ENCODE assay signal across 40 mouse cellular contexts in the genomic region with DNA sequence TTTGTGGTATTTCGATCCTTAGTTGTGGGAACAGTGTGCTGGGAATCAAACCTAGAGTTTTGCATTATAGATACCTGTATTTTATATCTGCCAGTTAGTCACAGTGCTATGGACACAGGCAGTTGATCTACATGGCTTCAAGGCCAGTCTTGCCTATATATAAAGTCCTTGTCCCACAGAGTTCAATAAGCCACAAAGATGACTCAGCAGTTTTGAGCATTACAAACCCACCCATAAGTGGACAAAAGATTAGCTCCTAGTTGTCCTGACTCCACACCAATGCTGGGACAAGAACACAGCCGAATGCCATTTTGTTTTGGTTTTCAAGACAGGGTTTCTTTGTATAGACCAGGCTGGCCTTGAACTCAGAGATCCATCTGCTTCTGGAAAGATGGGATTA. TPM values are rescaled to one million over a fixed set of nuclear protein-coding genes. Genes with fewer than 3 reads are reported as not detected.
DNase-seq lines count a peak whose midpoint lies in the region; ATAC-seq and TF ChIP-seq lines count a peak whose summit lies in the region.
"Had no signal": no experiment of that assay in that cellular context is flagged by ENCODE, and none has a peak within 500 bp of the region (broad histone marks: within the 10 kb centered on the region; RNA-seq: fewer than 3 reads in every experiment).

No protein-coding gene starts in this region.

- no peak; the same call in 1 of the 2 replicates for TF ChIP-seq POLR2A in CH12.LX (IDR thresholded peaks at IDR 0.05; ENCODE audit: low read depth, low read length)

- H3K27ac ChIP-seq in CH12.LX (ENCODE audit: insufficient read depth, low read depth), result no peak overlapping the region
- H3K27ac ChIP-seq in heart, embryonic 12.5 days (ENCODE audit: poor library complexity, severe bottlenecking), result no peak overlapping the region
- H3K27ac ChIP-seq: embryonic facial prominence, embryonic 12.5 days; heart, adult 2 months; kidney, postnatal 0 days; limb, embryonic 10.5 days; limb, embryonic 15.5 days; midbrain, embryonic 13.5 days; neural tube, embryonic 15.5 days had no signal

- peaks cover 15 to 52% of the 10 kb centered on the region in 2 experiments for H3K4me1 ChIP-seq in CH12.LX (ENCODE audit: control insufficient read depth in 1 of 2, insufficient read depth in 2 of 2)
- peaks cover 10% of the 10 kb centered on the region for H3K4me1 ChIP-seq in heart, embryonic 12.5 days (replicated peaks)
- H3K4me1 ChIP-seq: embryonic facial prominence, embryonic 12.5 days had no signal

- 88% methylated on average over 2 of the region's 2 CpGs for WGBS in heart, embryonic 12.5 days

- H3K9ac ChIP-seq in CH12.LX (ENCODE audit: insufficient read depth, low read depth), result no peak overlapping the region
- no peak overlapping the region for H3K9ac ChIP-seq in heart, embryonic 12.5 days
- H3K9ac ChIP-seq: embryonic facial prominence, embryonic 12.5 days; heart, embryonic 15.5 days; limb, embryonic 15.5 days; midbrain, embryonic 13.5 days; neural tube, embryonic 15.5 days had no signal

- in situ Hi-C loops in CH12.LX (cut with MboI; ENCODE audit: low pct_ligation_motif_present, low pct_unique_long_range_greater_than_20kb, low sequenced_read_pairs), result no loop called here

- H3K9me3 ChIP-seq in CH12.LX (replicated peaks; ENCODE audit: low read length), result no peaks in the 10 kb centered on the region
- no peaks in the 10 kb centered on the region for H3K9me3 ChIP-seq in heart, embryonic 12.5 days (replicated peaks)
- H3K9me3 ChIP-seq: embryonic facial prominence, embryonic 12.5 days; heart, embryonic 15.5 days; limb, embryonic 10.5 days; limb, embryonic 15.5 days; megakaryocyte, embryonic 14.5 days; midbrain, embryonic 13.5 days; neural tube, embryonic 15.5 days had no signal

- no peak for TF ChIP-seq CTCF in CH12.LX (conservative IDR thresholded peaks at IDR 0.05 in 1 of 2, IDR thresholded peaks at IDR 0.05 in 1 of 2; ENCODE audit: low read depth in 2 of 2, low read length in 2 of 2)

- DNase-seq in CH12.LX (ENCODE audit: extremely low read depth), result no peak
- peak; percentile 26 for DNase-seq in ES-CJ7 (ENCODE audit: low read depth, low spot score)
- peak; percentile 43 for DNase-seq in ZHBTc4 (ENCODE audit: low read depth, low spot score)
- DNase-seq in naive thymus-derived CD4-positive, alpha-beta T cell, adult 2 months (ENCODE audit: low read depth), result peak; percentile 5
- DNase-seq in urinary bladder, postnatal 36 days (ENCODE audit: low spot score in 2 of 2), result no peak
- DNase-seq: adrenal gland, postnatal 14 days; cerebellum, adult 18-20 months; cerebellum, postnatal 10 days; heart, adult 2 months; kidney, adult 2 months; kidney, postnatal 4 days; lung, adult 18-20 months; lung, postnatal 4 days; retina, postnatal 1 day; right cerebral cortex, postnatal 14 days; thymus, postnatal 4 days had no signal

- H3K79me2 ChIP-seq in CH12.LX (replicated peaks; ENCODE audit: control insufficient read depth, extremely low read depth, insufficient read depth, poor library complexity, severe bottlenecking), result peaks cover 11% of the 10 kb centered on the region

- peaks cover 48 to 55% of the 10 kb centered on the region in 2 experiments for H3K36me3 ChIP-seq in CH12.LX (replicated peaks in 1 of 2; ENCODE audit: control insufficient read depth in 1 of 2, insufficient read depth in 1 of 2, low read length in 1 of 2)
- peaks cover 56% of the 10 kb centered on the region for H3K36me3 ChIP-seq in heart, embryonic 12.5 days

- no peak overlapping the region for H3K4me2 ChIP-seq in CH12.LX (ENCODE audit: insufficient read depth, low read depth, poor library complexity, severe bottlenecking)
- H3K4me2 ChIP-seq in heart, embryonic 12.5 days, result no peak overlapping the region
- H3K4me2 ChIP-seq: embryonic facial prominence, embryonic 12.5 days; heart, embryonic 15.5 days; limb, embryonic 15.5 days; midbrain, embryonic 13.5 days; neural tube, embryonic 15.5 days had no signal

- dilution Hi-C loops in CH12.LX (cut with MboI; ENCODE audit: extremely low pct_ligation_motif_present, extremely low pct_unique_long_range_greater_than_20kb, low sequenced_read_pairs), result no loop called here

- TF ChIP-seq EP300 in CH12.LX (IDR thresholded peaks at IDR 0.05; ENCODE audit: low read length), result no peak

- no peak for ATAC-seq in heart, embryonic 12.5 days (ENCODE audit: insufficient number of reproducible peaks, low FRiP score)
- ATAC-seq: forebrain, embryonic 16.5 days; hindbrain, embryonic 16.5 days; lung, postnatal 0 days; midbrain, embryonic 13.5 days had no signal

- no peak overlapping the region for H3K4me3 ChIP-seq in CH12.LX (replicated peaks in 1 of 3; ENCODE audit: low read depth in 2 of 3, low read length in 2 of 3, poor library complexity in 1 of 3)
- H3K4me3 ChIP-seq in heart, embryonic 12.5 days, result no peak overlapping the region
- H3K4me3 ChIP-seq: embryonic facial prominence, embryonic 12.5 days; heart, adult 2 months; heart, embryonic 15.5 days; limb, embryonic 10.5 days; limb, embryonic 15.5 days; megakaryocyte, embryonic 14.5 days; midbrain, embryonic 13.5 days; neural tube, embryonic 15.5 days had no signal

- peaks cover 2% of the 10 kb centered on the region for H3K27me3 ChIP-seq in CH12.LX (replicated peaks)
- no peaks in the 10 kb centered on the region for H3K27me3 ChIP-seq in heart, embryonic 12.5 days (replicated peaks)
- H3K27me3 ChIP-seq: embryonic facial prominence, embryonic 12.5 days; heart, embryonic 15.5 days; limb, embryonic 15.5 days; megakaryocyte, embryonic 14.5 days; midbrain, embryonic 13.5 days; neural tube, embryonic 15.5 days had no signal

- no peak for TF ChIP-seq RAD21 in CH12.LX (IDR thresholded peaks at IDR 0.05; ENCODE audit: low read depth, low read length)

TF ChIP-seq in CH12.LX, 34 proteins besides CTCF, POLR2A, EP300 and RAD21:
- TF ChIP-seq ZMIZ1 (IDR thresholded peaks at IDR 0.05; ENCODE audit: low read depth, low read length) (peak; percentile 29; the same call in 1 of the 2 replicates), MEF2A (IDR thresholded peaks at IDR 0.05; ENCODE audit: borderline replicate concordance, low read depth, low read length) (no peak), MXI1 (IDR thresholded peaks at IDR 0.05; ENCODE audit: low read depth, low read length) (no peak), HCFC1 (IDR thresholded peaks at IDR 0.05; ENCODE audit: low read depth, low read length) (no peak), JUN (IDR thresholded peaks at IDR 0.05; ENCODE audit: insufficient read depth, low read depth, low read length) (no peak), POLR2AphosphoS2 (IDR thresholded peaks at IDR 0.05; ENCODE audit: low read depth, low read length) (peak; percentile 67; the same call in 1 of the 2 replicates), ETS1 (conservative IDR thresholded peaks at IDR 0.05; ENCODE audit: low read depth, low read length) (no peak), TBP (conservative IDR thresholded peaks at IDR 0.05; ENCODE audit: low read depth, low read length) (no peak), MAFK (IDR thresholded peaks at IDR 0.05; ENCODE audit: insufficient replicate concordance, low read length) (peak; percentile 95), CHD1 (IDR thresholded peaks at IDR 0.05; ENCODE audit: low read depth, low read length) (no peak), RCOR1 (conservative IDR thresholded peaks at IDR 0.05; ENCODE audit: low read depth, low read length) (no peak), E2F4 (IDR thresholded peaks at IDR 0.05; ENCODE audit: insufficient replicate concordance, low read depth, low read length) (no peak), ELF1 (IDR thresholded peaks at IDR 0.05; ENCODE audit: low read depth, low read length) (no peak), GABPA (IDR thresholded peaks at IDR 0.05; ENCODE audit: insufficient replicate concordance, low read depth, low read length) (no peak)

RNA-seq across cellular contexts. Expression of gene Colec11, which starts 5.3 kb away (rescaled TPM):
- not detected in 2 replicates for total RNA-seq in CH12.LX (2012; rRNA removed)
- total RNA-seq in CH12.LX (2014; rRNA removed), result not detected in 2 replicates
- not detected in 2 replicates for polyA plus RNA-seq in CH12.LX (2012; ENCODE audit: insufficient read length, low read depth)
- polyA plus RNA-seq in heart, embryonic 12.5 days (2016; fragmentation: Nextera tagmentation; extraction: Ambion mirVana), result 6.3 and 6.5 TPM in 2 replicates
- total RNA-seq: common myeloid progenitor, adult 5-6 weeks; monocyte, adult 5-6 weeks had no signal
- polyA plus RNA-seq: C2C12; limb, embryonic 10.5 days had no signal

RNA-seq across cellular contexts. Expression of gene Rps7, which starts 7.3 kb away (rescaled TPM):
- 2,570 and 2,803 TPM in 2 replicates for total RNA-seq in CH12.LX (2012; rRNA removed)
- 2,791 and 3,047 TPM in 2 replicates for total RNA-seq in CH12.LX (2014; rRNA removed)
- polyA plus RNA-seq in CH12.LX (2012; ENCODE audit: insufficient read length, low read depth), result 753 and 994 TPM in 2 replicates
- polyA plus RNA-seq in heart, embryonic 12.5 days (2016; fragmentation: Nextera tagmentation; extraction: Ambion mirVana), result 513 and 523 TPM in 2 replicates

RNA-seq across cellular contexts. Expression of gene Rnaseh1, which starts 21.0 kb away (rescaled TPM):
- total RNA-seq in CH12.LX (2012; rRNA removed) (31.1 and 31.6 TPM in 2 replicates), CH12.LX (2014; rRNA removed) (33.8 and 34.9 TPM in 2 replicates)
- polyA plus RNA-seq in CH12.LX (2012; ENCODE audit: insufficient read length, low read depth), result 33.4 and 36.3 TPM in 2 replicates
- polyA plus RNA-seq in heart, embryonic 12.5 days (2016; fragmentation: Nextera tagmentation; extraction: Ambion mirVana), result 17.8 and 18.1 TPM in 2 replicates

RNA-seq across cellular contexts. Expression of gene Allc, which starts 46.1 kb away (rescaled TPM):
- total RNA-seq in CH12.LX (2012; rRNA removed), result not detected in 2 replicates
- not detected in 2 replicates for total RNA-seq in CH12.LX (2014; rRNA removed)
- not detected in 2 replicates for polyA plus RNA-seq in CH12.LX (2012; ENCODE audit: insufficient read length, low read depth)
- polyA plus RNA-seq in heart, embryonic 12.5 days (2016; fragmentation: Nextera tagmentation; extraction: Ambion mirVana), result not detected in 2 replicates
- total RNA-seq: adrenal gland, postnatal 14 days; common myeloid progenitor, adult 5-6 weeks; gastrocnemius, adult 8-10 months; gastrocnemius, postnatal 4 days; heart, adult 2 months; heart, postnatal 25 days; monocyte, adult 5-6 weeks had no signal
- polyA plus RNA-seq: brain, embryonic 14.5 days; C2C12; embryonic facial prominence, embryonic 12.5 days; heart, embryonic 15.5 days; hindbrain, embryonic 11.5 days; intestine, embryonic 14.5 days; kidney, postnatal 0 days; limb, embryonic 10.5 days; limb, embryonic 15.5 days; lung, postnatal 0 days; midbrain, embryonic 13.5 days; small intestine, adult 2 months; stomach, embryonic 14.5 days; thymus, postnatal 0 days had no signal

RNA-seq across cellular contexts. Expression of gene Adi1, which starts 46.6 kb away (rescaled TPM):
- total RNA-seq in CH12.LX (2012; rRNA removed), result 25.3 and 27.7 TPM in 2 replicates
- total RNA-seq in CH12.LX (2014; rRNA removed), result 32.3 and 37.5 TPM in 2 replicates
- 58.3 and 74.6 TPM in 2 replicates for polyA plus RNA-seq in CH12.LX (2012; ENCODE audit: insufficient read length, low read depth)
- 42.2 and 43.3 TPM in 2 replicates for polyA plus RNA-seq in heart, embryonic 12.5 days (2016; fragmentation: Nextera tagmentation; extraction: Ambion mirVana)

Comparison
In these comparisons a context has a peak if more than half of its experiments do, and no peak if none do; other contexts are left out.
1. DNase-seq: peak in ES-CJ7 (single experiment), ZHBTc4 (single experiment) and naive thymus-derived CD4-positive, alpha-beta T cell, adult 2 months (single experiment); none in CH12.LX (single experiment) and urinary bladder, postnatal 36 days (0 of 2).